ENCODE assay signal across 29 mouse cellular contexts in the genomic region with DNA sequence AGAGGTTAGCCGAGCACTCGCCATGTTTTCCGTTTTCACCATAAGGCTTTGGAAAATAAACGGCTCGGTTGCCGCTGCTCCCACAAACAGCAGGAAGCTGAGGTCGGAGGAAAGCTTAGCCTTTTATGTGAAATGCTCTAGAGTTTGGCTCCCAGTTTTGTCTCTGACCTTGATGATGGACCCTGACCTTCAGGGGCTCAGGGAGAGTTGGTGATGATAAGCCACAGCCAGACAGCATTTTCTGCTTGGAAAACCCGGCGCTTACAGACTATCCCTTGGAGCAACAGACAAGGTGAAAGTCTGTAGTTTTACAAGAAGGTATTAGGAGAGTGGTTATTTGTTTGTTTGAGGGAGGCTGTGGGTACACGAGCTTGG. TPM values are rescaled to one million over a fixed set of nuclear protein-coding genes. Genes with fewer than 3 reads are reported as not detected.
A peak's percentile ranks its signal among the peaks of the same experiment; 100 is the strongest.
DNase-seq lines count a peak whose midpoint lies in the region; ATAC-seq and TF ChIP-seq lines count a peak whose summit lies in the region.
"Had no signal": no experiment of that assay in that cellular context is flagged by ENCODE, and none has a peak within 500 bp of the region (broad histone marks: within the 10 kb centered on the region; RNA-seq: fewer than 3 reads in every experiment).

No protein-coding gene starts in this region.

- peaks cover 26% of the 10 kb centered on the region for H3K4me1 ChIP-seq in liver, adult 2 months (ENCODE audit: control insufficient read depth, insufficient read depth, low read length)
- H3K4me1 ChIP-seq in liver, embryonic 11.5 days (replicated peaks; ENCODE audit: control insufficient read depth, insufficient read depth, low read length): peaks cover 23% of the 10 kb centered on the region
- H3K4me1 ChIP-seq: midbrain, embryonic 15.5 days; neural tube, embryonic 13.5 days had no signal

- no peaks in the 10 kb centered on the region for H3K36me3 ChIP-seq in liver, adult 2 months (ENCODE audit: control insufficient read depth, insufficient read depth, low read length)
- H3K36me3 ChIP-seq in liver, embryonic 11.5 days (ENCODE audit: control insufficient read depth, insufficient read depth, low read length): no peaks in the 10 kb centered on the region
- H3K36me3 ChIP-seq: embryonic facial prominence, embryonic 10.5 days; heart, embryonic 12.5 days; lung, embryonic 15.5 days; midbrain, embryonic 15.5 days; neural tube, embryonic 13.5 days had no signal

- no peak overlapping the region for H3K4me3 ChIP-seq in liver, adult 2 months (ENCODE audit: insufficient read depth, low read depth, low read length)
- no peak overlapping the region for H3K4me3 ChIP-seq in liver, embryonic 11.5 days (ENCODE audit: low read depth, low read length)
- H3K4me3 ChIP-seq: embryonic facial prominence, embryonic 10.5 days; heart, embryonic 12.5 days; left cerebral cortex, adult 2 months; lung, embryonic 15.5 days; midbrain, embryonic 15.5 days; neural tube, embryonic 13.5 days had no signal

- TF ChIP-seq CTCF in liver, adult 2 months (IDR thresholded peaks at IDR 0.05; ENCODE audit: low read depth, low read length): no peak

- H3K9ac ChIP-seq in liver, adult 2 months (ENCODE audit: low read depth, low read length): no peak overlapping the region
- H3K9ac ChIP-seq in liver, embryonic 11.5 days (ENCODE audit: low read depth, low read length): no peak overlapping the region
- H3K9ac ChIP-seq: heart, embryonic 12.5 days; hindbrain, embryonic 14.5 days; lung, embryonic 15.5 days; midbrain, embryonic 15.5 days; neural tube, embryonic 13.5 days had no signal

- 21% methylated on average over 10 of the region's 10 CpGs for WGBS in liver, adult 2 months
- WGBS in liver, embryonic 11.5 days: 68% methylated on average over 10 of the region's 10 CpGs

- H3K79me2 ChIP-seq in liver, adult 2 months (ENCODE audit: control insufficient read depth, insufficient read depth, low read length): no peaks in the 10 kb centered on the region

- peak; percentile 73 for DNase-seq in heart, adult 11 months
- DNase-seq in heart, adult 18-20 months: no peak
- DNase-seq in liver, adult 2 months (ENCODE audit: extremely low read depth, low read depth, low spot score): peak; percentile 35
- no peak for DNase-seq in liver, embryonic 11.5 days (ENCODE audit: low spot score)
- peak; percentile 87 for DNase-seq in adrenal gland, adult 2 months
- DNase-seq in adrenal gland, postnatal 36 days: peak; percentile 75 to 80
- no peak for DNase-seq in cerebellum, adult 9-11 months
- DNase-seq in thymus, postnatal 36 days: no peak
- DNase-seq: cerebellum, postnatal 10 days; gastrocnemius, postnatal 10 days; heart, postnatal 4 days; layer of hippocampus, adult 9-11 months; lung, postnatal 36 days; thymus, postnatal 14 days had no signal

- no peak overlapping the region for H3K27ac ChIP-seq in liver, adult 2 months (replicated peaks; ENCODE audit: insufficient read depth, low read depth, low read length)
- H3K27ac ChIP-seq in liver, embryonic 11.5 days (ENCODE audit: low read depth, low read length): no peak overlapping the region; the same call in 1 of the 2 replicates
- H3K27ac ChIP-seq: embryonic facial prominence, embryonic 10.5 days; hindbrain, embryonic 14.5 days; left cerebral cortex, adult 2 months; lung, embryonic 15.5 days; midbrain, embryonic 15.5 days; neural tube, embryonic 13.5 days had no signal

- no peaks in the 10 kb centered on the region for H3K9me3 ChIP-seq in liver, embryonic 11.5 days (ENCODE audit: control insufficient read depth, low read length)
- H3K9me3 ChIP-seq: embryonic facial prominence, embryonic 10.5 days; heart, embryonic 12.5 days; lung, embryonic 15.5 days; midbrain, embryonic 15.5 days; neural tube, embryonic 13.5 days had no signal

- ATAC-seq in liver, embryonic 11.5 days (replicated peaks; ENCODE audit: low FRiP score): no peak
- ATAC-seq: forebrain, embryonic 16.5 days; inflammation-experienced regulatory T-cells, adult 6 months; midbrain, embryonic 15.5 days had no signal

- TF ChIP-seq POLR2A in liver, adult 2 months (IDR thresholded peaks at IDR 0.05; ENCODE audit: extremely low read depth, insufficient read depth, low read length): no peak

- H3K4me2 ChIP-seq in liver, embryonic 11.5 days: no peak overlapping the region
- H3K4me2 ChIP-seq: heart, embryonic 12.5 days; hindbrain, embryonic 14.5 days; lung, embryonic 15.5 days; midbrain, embryonic 15.5 days; neural tube, embryonic 13.5 days had no signal

- no peaks in the 10 kb centered on the region for H3K27me3 ChIP-seq in liver, adult 2 months (ENCODE audit: control insufficient read depth, insufficient read depth, low read length)
- H3K27me3 ChIP-seq in liver, embryonic 11.5 days (replicated peaks; ENCODE audit: control insufficient read depth, insufficient read depth, low read length): no peaks in the 10 kb centered on the region

RNA-seq across cellular contexts. Expression of gene Ifnar2, which starts 15.1 kb away (rescaled TPM):
- 10 to 100 TPM; 29.3 to 37.3 TPM for total RNA-seq in heart, adult 18-20 months (2021)
- 69.1 and 84.2 TPM in 2 replicates for total RNA-seq in liver, adult 2 months (2014; rRNA removed)
- 115 and 144 TPM in 2 replicates for polyA plus RNA-seq in liver, adult 2 months (2012; rRNA removed)
- 66.7 and 70.9 TPM in 2 replicates for polyA plus RNA-seq in liver, embryonic 11.5 days (2014; fragmentation: Nextera tagmentation; extraction: Ambion mirVana)
- total RNA-seq in adrenal gland, adult 2 months (2021): 100 to 1,000 TPM; 112 to 134 TPM
- polyA plus RNA-seq in adrenal gland, adult 2 months (2012; rRNA removed): 225 and 282 TPM in 2 replicates
- total RNA-seq in adrenal gland, postnatal 36 days (2021): 100 to 1,000 TPM; 101 to 120 TPM

RNA-seq across cellular contexts. Expression of gene Gm21970, which starts 34.0 kb away (rescaled TPM):
- not detected for total RNA-seq in heart, adult 18-20 months (2021)
- 0.83 TPM in 1 of 2 replicates, not detected in the other for total RNA-seq in liver, adult 2 months (2014; rRNA removed)
- polyA plus RNA-seq in liver, adult 2 months (2012; rRNA removed): not detected in 2 replicates
- not detected in 2 replicates for polyA plus RNA-seq in liver, embryonic 11.5 days (2014; fragmentation: Nextera tagmentation; extraction: Ambion mirVana)
- total RNA-seq in adrenal gland, adult 2 months (2021): under 1 TPM in 1 of 2 experiments, not detected in 1; 0.69 TPM
- not detected in 2 replicates for polyA plus RNA-seq in adrenal gland, adult 2 months (2012; rRNA removed)
- total RNA-seq in adrenal gland, postnatal 36 days (2021): not detected
- total RNA-seq: gastrocnemius, postnatal 10 days; granulocyte monocyte progenitor cell, adult 5-6 weeks; heart, postnatal 4 days; left cerebral cortex, adult 2 months; left cerebral cortex, postnatal 36 days had no signal
- polyA plus RNA-seq: cortical plate, adult 2 months; embryonic facial prominence, embryonic 10.5 days; forebrain, embryonic 16.5 days; heart, embryonic 12.5 days; hindbrain, embryonic 14.5 days; kidney, embryonic 14.5 days; large intestine, adult 2 months; limb, embryonic 14.5 days; lung, embryonic 15.5 days; midbrain, embryonic 15.5 days; neural tube, embryonic 13.5 days had no signal

RNA-seq across cellular contexts. Expression of gene Il10rb, which starts 48.5 kb away (rescaled TPM):
- 100 to 1,000 TPM; 115 to 133 TPM for total RNA-seq in heart, adult 18-20 months (2021)
- total RNA-seq in liver, adult 2 months (2014; rRNA removed): 7.3 and 9.5 TPM in 2 replicates
- polyA plus RNA-seq in liver, adult 2 months (2012; rRNA removed): 5.0 and 5.1 TPM in 2 replicates
- polyA plus RNA-seq in liver, embryonic 11.5 days (2014; fragmentation: Nextera tagmentation; extraction: Ambion mirVana): 29.8 and 32.9 TPM in 2 replicates
- 100 to 1,000 TPM; 255 to 258 TPM for total RNA-seq in adrenal gland, adult 2 months (2021)
- polyA plus RNA-seq in adrenal gland, adult 2 months (2012; rRNA removed): 97.1 and 107 TPM in 2 replicates
- total RNA-seq in adrenal gland, postnatal 36 days (2021): 100 to 1,000 TPM; 202 to 301 TPM

Comparison
In these comparisons a context has a peak if more than half of its experiments do, and no peak if none do; other contexts are left out.
1. DNase-seq: peak in heart, adult 11 months (single experiment), liver, adult 2 months (single experiment), adrenal gland, adult 2 months (single experiment) and adrenal gland, postnatal 36 days (2 of 2); none in heart, adult 18-20 months (0 of 2), liver, embryonic 11.5 days (single experiment), cerebellum, adult 9-11 months (single experiment) and thymus, postnatal 36 days (0 of 2).
2. RNA of gene Il10rb, which starts 48.5 kb away (total RNA-seq): 202 to 301 TPM in adrenal gland, postnatal 36 days, 255 to 258 TPM in adrenal gland, adult 2 months and 115 to 133 TPM in heart, adult 18-20 months; 7.3 to 9.5 TPM in liver, adult 2 months; every median in the first group is over 10 times any median in the second.